Mouse (Mus musculus): ENCODE results near the gene Sgcd. TPM values are rescaled to one million over a fixed set of nuclear protein-coding genes. Genes with fewer than 3 reads are reported as not detected.

Sgcd gene
- polyA plus RNA-seq, 1 experiment from 2014 or later: 4.8 TPM

DNA sequence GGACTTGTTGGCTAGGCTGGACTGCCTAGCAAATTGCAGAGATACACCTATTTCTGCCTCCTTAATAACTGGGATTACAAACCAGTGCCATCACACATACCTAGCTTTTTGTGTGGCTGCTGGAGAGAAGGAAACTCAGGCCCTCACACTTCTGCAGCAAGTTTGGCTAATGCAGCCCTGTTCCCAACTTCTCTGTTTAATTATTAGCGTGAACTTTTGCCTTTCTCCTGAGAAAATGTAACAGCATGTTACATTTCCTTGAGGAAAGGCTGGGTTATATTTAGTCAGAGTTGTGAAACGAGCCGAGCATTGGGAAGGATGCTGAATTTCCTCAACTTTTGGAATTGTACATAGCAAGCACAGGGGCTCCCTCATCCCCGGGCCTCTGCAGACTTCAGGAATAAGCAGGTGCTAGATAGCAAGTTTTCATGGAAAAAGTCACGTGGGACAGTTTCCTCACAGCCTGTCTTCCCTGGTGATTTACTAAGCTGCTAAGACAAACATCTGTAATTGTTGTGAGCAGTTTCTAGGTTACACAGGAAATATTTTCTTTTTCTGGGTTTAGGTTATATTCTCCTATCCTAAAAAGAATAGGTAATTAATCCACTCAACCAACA is 895.4 kb downstream of the Sgcd start:
- no peaks in the 10 kb centered on the region for H3K9me3 ChIP-seq (ENCODE audit: control insufficient read depth, low read length)
- no peaks in the 10 kb centered on the region for H3K4me1 ChIP-seq (ENCODE audit: control insufficient read depth, insufficient read depth, low read depth, low read length)
- ATAC-seq: no peak
- no peaks in the 10 kb centered on the region for H3K27me3 ChIP-seq (replicated peaks; ENCODE audit: control insufficient read depth, insufficient read depth, low read length)
- no peak overlapping the region for H3K27ac ChIP-seq (ENCODE audit: low read depth, low read length)
- H3K9ac ChIP-seq (ENCODE audit: low read depth, low read length): no peak overlapping the region
- H3K4me3 ChIP-seq (ENCODE audit: low read length): no peak overlapping the region
- no peak overlapping the region for H3K4me2 ChIP-seq (ENCODE audit: low read length)
- no peaks in the 10 kb centered on the region for H3K36me3 ChIP-seq (ENCODE audit: control insufficient read depth, insufficient read depth, low read length)
- WGBS: 79% methylated on average over 5 of the region's 5 CpGs

DNA sequence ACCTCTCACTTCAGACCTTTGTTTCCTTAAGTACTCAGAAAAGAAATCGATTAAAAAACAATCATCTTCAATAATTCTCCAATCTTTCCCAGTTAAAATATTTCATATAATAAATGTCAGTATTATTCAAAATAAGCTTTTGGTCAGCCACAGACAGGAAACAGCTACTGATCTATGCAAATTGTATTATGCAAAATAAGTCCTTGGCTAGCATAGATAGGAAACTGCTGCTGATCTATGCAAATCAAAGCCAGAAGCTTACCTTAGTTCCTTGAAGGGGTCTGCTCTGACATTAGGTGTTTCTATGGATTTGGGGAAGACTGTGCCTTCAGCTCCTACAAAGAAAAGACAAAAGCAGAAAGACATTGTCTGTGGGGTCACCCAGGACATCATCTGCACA is 906.3 kb downstream of the Sgcd start:
- H3K4me3 ChIP-seq (ENCODE audit: low read length): no peak overlapping the region
- no peak overlapping the region for H3K4me2 ChIP-seq (ENCODE audit: low read length)
- H3K27ac ChIP-seq (ENCODE audit: low read depth, low read length): no peak overlapping the region
- H3K9ac ChIP-seq (ENCODE audit: low read depth, low read length): no peak overlapping the region
- WGBS: 90% methylated on average over 1 of the region's 1 CpGs
- H3K4me1 ChIP-seq (ENCODE audit: control insufficient read depth, insufficient read depth, low read depth, low read length): no peaks in the 10 kb centered on the region
- no peaks in the 10 kb centered on the region for H3K36me3 ChIP-seq (ENCODE audit: control insufficient read depth, insufficient read depth, low read length)
- H3K27me3 ChIP-seq (replicated peaks; ENCODE audit: control insufficient read depth, insufficient read depth, low read length): no peaks in the 10 kb centered on the region
- ATAC-seq: no peak
- no peaks in the 10 kb centered on the region for H3K9me3 ChIP-seq (ENCODE audit: control insufficient read depth, low read length)

DNA sequence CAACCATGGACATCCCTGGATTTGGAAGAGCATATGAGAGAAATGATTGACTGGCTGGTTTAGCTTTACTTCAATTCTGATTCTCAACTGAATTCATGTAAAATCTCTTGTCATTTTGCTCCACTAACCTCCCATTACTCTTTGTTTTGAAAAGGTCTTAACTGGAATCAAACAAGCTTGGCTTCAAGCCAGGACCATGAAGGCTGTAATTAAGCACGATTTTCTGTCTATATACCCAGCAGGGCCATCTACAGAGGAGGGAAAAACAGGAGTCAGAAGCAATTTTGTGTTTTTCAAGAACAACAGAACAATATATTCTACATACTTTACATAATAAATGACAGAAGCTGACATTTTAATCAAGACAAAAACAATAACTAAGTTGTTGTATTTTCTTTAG is 915.2 kb downstream of the Sgcd start:
- no peaks in the 10 kb centered on the region for H3K36me3 ChIP-seq (ENCODE audit: control insufficient read depth, insufficient read depth, low read length)
- no peak overlapping the region for H3K4me3 ChIP-seq (ENCODE audit: low read length)
- no peaks in the 10 kb centered on the region for H3K27me3 ChIP-seq (replicated peaks; ENCODE audit: control insufficient read depth, insufficient read depth, low read length)
- H3K9me3 ChIP-seq (ENCODE audit: control insufficient read depth, low read length): no peaks in the 10 kb centered on the region
- H3K4me1 ChIP-seq (ENCODE audit: control insufficient read depth, insufficient read depth, low read depth, low read length): no peaks in the 10 kb centered on the region
- no peak overlapping the region for H3K27ac ChIP-seq (ENCODE audit: low read depth, low read length)
- WGBS: 33% methylated on average over 1 of the region's 1 CpGs
- ATAC-seq: no peak
- H3K9ac ChIP-seq (ENCODE audit: low read depth, low read length): no peak overlapping the region
- H3K4me2 ChIP-seq (ENCODE audit: low read length): no peak overlapping the region

DNA sequence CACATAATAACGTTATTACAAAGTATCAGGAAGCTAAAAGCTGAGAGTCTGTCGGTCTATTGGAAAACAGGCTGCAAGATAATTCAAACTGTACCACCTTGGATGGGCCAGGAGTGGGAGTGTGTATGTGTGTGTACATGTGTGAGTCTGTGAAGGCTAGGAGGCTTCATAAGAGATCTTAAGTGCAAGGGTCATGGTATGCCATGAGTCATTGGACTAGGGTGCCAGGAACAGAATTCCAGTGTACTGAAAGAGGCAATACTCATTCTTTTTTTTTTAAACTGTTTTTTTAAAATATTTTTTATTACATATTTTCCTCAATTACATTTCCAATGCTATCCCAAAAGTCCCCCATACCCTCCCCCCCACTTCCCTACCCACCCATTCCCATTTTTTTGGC is 917.6 kb downstream of the Sgcd start:
- H3K27ac ChIP-seq (ENCODE audit: low read depth, low read length): no peak overlapping the region
- no peak for ATAC-seq
- no peaks in the 10 kb centered on the region for H3K9me3 ChIP-seq (ENCODE audit: control insufficient read depth, low read length)
- no peak overlapping the region for H3K9ac ChIP-seq (ENCODE audit: low read depth, low read length)
- no peak overlapping the region for H3K4me3 ChIP-seq (ENCODE audit: low read length)
- H3K27me3 ChIP-seq (replicated peaks; ENCODE audit: control insufficient read depth, insufficient read depth, low read length): no peaks in the 10 kb centered on the region
- H3K4me1 ChIP-seq (ENCODE audit: control insufficient read depth, insufficient read depth, low read depth, low read length): no peaks in the 10 kb centered on the region
- no peaks in the 10 kb centered on the region for H3K36me3 ChIP-seq (ENCODE audit: control insufficient read depth, insufficient read depth, low read length)
- no peak overlapping the region for H3K4me2 ChIP-seq (ENCODE audit: low read length)
- WGBS: 92% methylated on average over 2 of the region's 2 CpGs

DNA sequence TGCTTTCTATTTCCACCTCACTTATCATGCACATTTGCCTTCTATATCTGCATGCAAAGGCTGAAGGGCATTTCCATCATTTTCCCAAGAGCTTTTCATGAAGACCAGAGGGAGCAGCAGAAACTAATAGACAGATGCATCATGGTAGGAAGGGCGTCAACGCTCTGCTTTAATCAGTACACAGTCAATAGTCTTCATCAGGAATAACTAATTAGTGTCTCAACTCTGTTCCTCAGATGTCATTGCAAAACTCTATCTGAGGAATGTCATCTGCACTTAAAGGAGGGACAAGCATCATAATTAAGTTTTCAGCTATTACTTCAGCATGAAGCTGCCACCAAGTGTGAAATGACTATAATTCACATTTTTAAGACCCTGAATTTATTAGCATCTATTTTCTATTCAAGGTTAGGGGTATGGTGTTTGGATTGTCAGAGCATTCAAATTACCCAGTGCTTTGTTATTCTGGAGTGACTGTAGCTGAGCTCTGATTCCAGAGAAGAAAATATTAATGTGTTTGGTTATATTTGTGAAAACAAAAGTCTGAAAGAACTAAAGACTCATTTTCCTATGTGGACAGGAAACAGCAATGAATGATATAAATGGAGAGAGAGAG is 918.9 kb downstream of the Sgcd start:
- WGBS: 72% methylated on average over 2 of the region's 2 CpGs
- Histone ChIP-seq H3K9me3 (ENCODE audit: control insufficient read depth, low read length) (no peaks in the 10 kb centered on the region), H3K4me2 (ENCODE audit: low read length) (no peak overlapping the region), H3K4me1 (ENCODE audit: control insufficient read depth, insufficient read depth, low read depth, low read length) (no peaks in the 10 kb centered on the region), H3K36me3 (ENCODE audit: control insufficient read depth, insufficient read depth, low read length) (no peaks in the 10 kb centered on the region), H3K27me3 (replicated peaks; ENCODE audit: control insufficient read depth, insufficient read depth, low read length) (no peaks in the 10 kb centered on the region), H3K4me3 (ENCODE audit: low read length) (no peak overlapping the region), H3K27ac (ENCODE audit: low read depth, low read length) (no peak overlapping the region), H3K9ac (ENCODE audit: low read depth, low read length) (no peak overlapping the region)
- no peak for ATAC-seq

DNA sequence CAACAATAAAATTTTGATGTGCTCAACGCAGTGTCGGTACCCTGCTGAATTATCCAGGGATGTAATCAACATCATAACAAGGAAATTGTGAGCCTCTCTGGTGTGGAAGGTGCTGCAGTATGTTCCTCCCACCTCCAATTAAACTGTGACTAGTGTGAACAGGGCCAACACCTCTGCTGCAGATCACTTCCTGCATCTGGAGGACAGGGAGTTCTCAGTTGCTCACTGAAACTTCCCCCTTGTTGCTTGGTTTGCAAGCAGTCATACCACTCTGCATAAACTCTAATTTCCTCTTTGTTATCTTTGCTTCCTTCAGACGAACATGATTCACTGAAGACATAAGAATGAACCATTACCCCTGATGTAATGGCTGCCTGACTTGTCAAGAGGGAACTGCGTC is 925.1 kb downstream of the Sgcd start:
- ATAC-seq: no peak
- Histone ChIP-seq H3K36me3 (ENCODE audit: control insufficient read depth, insufficient read depth, low read length) (no peaks in the 10 kb centered on the region), H3K4me3 (ENCODE audit: low read length) (no peak overlapping the region), H3K27me3 (replicated peaks; ENCODE audit: control insufficient read depth, insufficient read depth, low read length) (no peaks in the 10 kb centered on the region), H3K9ac (ENCODE audit: low read depth, low read length) (no peak overlapping the region), H3K4me1 (ENCODE audit: control insufficient read depth, insufficient read depth, low read depth, low read length) (no peaks in the 10 kb centered on the region), H3K27ac (ENCODE audit: low read depth, low read length) (no peak overlapping the region), H3K4me2 (ENCODE audit: low read length) (no peak overlapping the region), H3K9me3 (ENCODE audit: control insufficient read depth, low read length) (no peaks in the 10 kb centered on the region)
- 73% methylated on average over 4 of the region's 4 CpGs for WGBS

DNA sequence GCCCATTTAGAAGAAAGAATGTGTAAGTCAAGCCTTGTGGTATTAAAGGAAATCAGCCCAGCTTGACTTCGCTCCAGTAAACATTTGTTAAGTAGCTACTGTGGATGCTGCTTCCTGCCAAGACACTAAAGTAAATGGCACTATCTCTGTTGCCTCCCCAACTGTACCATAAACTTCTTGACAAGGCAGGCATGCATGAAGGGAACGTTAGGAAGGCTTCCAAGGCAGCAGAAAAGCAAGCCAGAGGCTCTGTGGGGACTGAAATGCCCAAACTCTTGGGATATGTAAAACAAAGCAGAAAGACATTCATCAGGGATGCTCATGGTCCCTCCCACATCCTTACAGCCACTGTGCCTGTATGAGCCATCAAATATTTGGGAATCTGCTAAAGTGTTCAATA is 938.4 kb downstream of the Sgcd start:
- no peak overlapping the region for H3K9ac ChIP-seq (ENCODE audit: low read depth, low read length)
- H3K4me3 ChIP-seq (ENCODE audit: low read length): no peak overlapping the region
- no peak for ATAC-seq
- no peaks in the 10 kb centered on the region for H3K27me3 ChIP-seq (replicated peaks; ENCODE audit: control insufficient read depth, insufficient read depth, low read length)
- H3K4me2 ChIP-seq (ENCODE audit: low read length): no peak overlapping the region
- WGBS: 52% methylated on average over 2 of the region's 2 CpGs
- no peak overlapping the region for H3K27ac ChIP-seq (ENCODE audit: low read depth, low read length)
- H3K4me1 ChIP-seq (ENCODE audit: control insufficient read depth, insufficient read depth, low read depth, low read length): no peaks in the 10 kb centered on the region
- no peaks in the 10 kb centered on the region for H3K9me3 ChIP-seq (ENCODE audit: control insufficient read depth, low read length)
- H3K36me3 ChIP-seq (ENCODE audit: control insufficient read depth, insufficient read depth, low read length): no peaks in the 10 kb centered on the region

DNA sequence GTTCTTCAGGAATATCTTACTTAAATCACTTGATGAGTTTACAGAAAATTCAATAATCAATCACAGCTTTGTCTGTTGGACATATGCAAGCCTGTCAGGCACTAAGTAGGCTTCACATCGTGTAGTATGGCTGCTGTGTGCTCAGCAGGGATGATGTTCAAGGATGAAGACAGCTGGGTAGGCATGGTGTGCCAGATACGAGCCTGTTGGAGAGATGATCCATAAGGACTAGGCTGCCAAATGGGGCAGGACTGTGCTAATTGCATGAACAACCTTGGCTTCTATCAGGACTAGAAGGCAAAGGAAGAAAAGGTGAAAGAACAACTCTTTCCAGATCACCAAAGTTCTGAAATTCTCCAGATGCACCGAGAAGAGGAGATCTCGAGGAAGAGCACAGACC is 939.0 kb downstream of the Sgcd start:
- H3K4me2 ChIP-seq (ENCODE audit: low read length): no peak overlapping the region
- ATAC-seq: no peak
- H3K36me3 ChIP-seq (ENCODE audit: control insufficient read depth, insufficient read depth, low read length): no peaks in the 10 kb centered on the region
- H3K9ac ChIP-seq (ENCODE audit: low read depth, low read length): no peak overlapping the region
- no peak overlapping the region for H3K4me3 ChIP-seq (ENCODE audit: low read length)
- 72% methylated on average over 4 of the region's 4 CpGs for WGBS
- no peak overlapping the region for H3K27ac ChIP-seq (ENCODE audit: low read depth, low read length)
- no peaks in the 10 kb centered on the region for H3K4me1 ChIP-seq (ENCODE audit: control insufficient read depth, insufficient read depth, low read depth, low read length)
- H3K27me3 ChIP-seq (replicated peaks; ENCODE audit: control insufficient read depth, insufficient read depth, low read length): no peaks in the 10 kb centered on the region
- no peaks in the 10 kb centered on the region for H3K9me3 ChIP-seq (ENCODE audit: control insufficient read depth, low read length)

DNA sequence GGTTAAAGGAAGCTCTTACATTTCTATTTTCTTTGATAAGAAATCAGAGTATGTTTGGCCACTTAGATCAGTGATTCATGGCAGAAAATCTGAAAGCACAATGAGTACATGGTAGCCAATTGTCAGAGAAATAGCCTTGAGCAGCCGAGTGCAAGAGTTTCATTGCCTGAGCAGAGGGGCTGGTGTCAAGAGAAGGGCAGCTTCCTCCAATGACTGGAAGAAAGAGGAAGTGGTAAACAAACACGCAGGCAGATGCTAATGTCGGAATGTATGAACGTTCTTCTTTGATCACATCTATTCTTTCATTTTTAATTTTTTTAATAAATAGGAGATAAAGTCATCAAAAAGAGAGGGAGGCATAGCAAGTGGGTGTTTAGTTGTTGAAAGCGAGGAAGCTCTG is 956.5 kb downstream of the Sgcd start:
- Histone ChIP-seq H3K36me3 (ENCODE audit: control insufficient read depth, insufficient read depth, low read length) (no peaks in the 10 kb centered on the region), H3K9me3 (ENCODE audit: control insufficient read depth, low read length) (no peaks in the 10 kb centered on the region), H3K4me3 (ENCODE audit: low read length) (no peak overlapping the region), H3K27me3 (replicated peaks; ENCODE audit: control insufficient read depth, insufficient read depth, low read length) (no peaks in the 10 kb centered on the region), H3K4me1 (ENCODE audit: control insufficient read depth, insufficient read depth, low read depth, low read length) (no peaks in the 10 kb centered on the region), H3K4me2 (ENCODE audit: low read length) (no peak overlapping the region), H3K9ac (ENCODE audit: low read depth, low read length) (no peak overlapping the region), H3K27ac (ENCODE audit: low read depth, low read length) (no peak overlapping the region)
- no peak for ATAC-seq
- 83% methylated on average over 5 of the region's 5 CpGs for WGBS
